In the genomic region with DNA sequence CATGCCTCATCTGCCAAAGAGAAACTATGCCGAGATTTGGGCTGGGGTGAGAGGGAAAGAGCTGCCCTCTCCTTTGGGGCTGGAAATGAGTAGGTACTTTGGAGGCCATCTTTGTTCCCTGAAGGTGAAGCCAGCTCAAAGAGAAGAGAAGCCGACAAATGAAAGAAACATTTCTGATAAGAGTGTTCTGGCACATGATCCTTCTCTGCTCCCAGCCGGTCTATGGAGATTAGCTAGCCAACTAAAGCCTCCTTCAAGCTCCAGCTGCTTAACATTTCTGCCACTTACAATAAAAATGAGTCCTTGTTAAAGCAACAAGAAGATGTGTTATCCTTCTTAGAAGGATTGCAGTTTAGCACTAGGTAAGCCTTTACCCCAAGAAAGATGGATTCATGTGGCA, we compare ENCODE assay signal across 25 mouse cellular contexts.
"Had no signal": no experiment of that assay in that cellular context is flagged by ENCODE, and none has a peak within 500 bp of the region (broad histone marks: within the 10 kb centered on the region; RNA-seq: fewer than 3 reads in every experiment).

No protein-coding gene starts in this region.

- DNase-seq: gastrocnemius, postnatal 14 days; gastrocnemius, postnatal 36 days; heart, adult 11 months; heart, adult 2 months; heart, postnatal 14 days; heart, postnatal 36 days; kidney, adult 11 months; kidney, adult 2 months; kidney, adult 9 months; kidney, postnatal 14 days; kidney, postnatal 36 days; layer of hippocampus, adult 9-11 months; layer of hippocampus, postnatal 36 days; liver had no signal

- H3K9me3 ChIP-seq: heart, embryonic 13.5 days; heart, embryonic 15.5 days; hindbrain, embryonic 13.5 days; hindbrain, embryonic 15.5 days; kidney, embryonic 15.5 days; limb, embryonic 10.5 days; limb, embryonic 12.5 days had no signal

- H3K36me3 ChIP-seq: heart, embryonic 13.5 days; heart, embryonic 15.5 days; hindbrain, embryonic 13.5 days; hindbrain, embryonic 15.5 days; kidney, embryonic 15.5 days; limb, embryonic 10.5 days; limb, embryonic 12.5 days had no signal

- ATAC-seq: hindbrain, postnatal 0 days; intestine, embryonic 16.5 days had no signal

- H3K4me3 ChIP-seq: heart, adult 2 months; heart, embryonic 13.5 days; heart, embryonic 15.5 days; hindbrain, embryonic 13.5 days; hindbrain, embryonic 15.5 days; kidney, embryonic 15.5 days; limb, embryonic 10.5 days; limb, embryonic 12.5 days had no signal

- H3K4me2 ChIP-seq: heart, embryonic 11.5 days; heart, embryonic 13.5 days; heart, embryonic 15.5 days; hindbrain, embryonic 13.5 days; hindbrain, embryonic 15.5 days; kidney, embryonic 15.5 days; limb, embryonic 12.5 days had no signal

- H3K9ac ChIP-seq: heart, embryonic 13.5 days; heart, embryonic 15.5 days; hindbrain, embryonic 13.5 days; hindbrain, embryonic 15.5 days; kidney, embryonic 15.5 days; limb, embryonic 12.5 days had no signal

- H3K27ac ChIP-seq: heart, adult 2 months; heart, embryonic 13.5 days; heart, embryonic 15.5 days; hindbrain, embryonic 13.5 days; hindbrain, embryonic 15.5 days; hindbrain, postnatal 0 days; kidney, embryonic 15.5 days; kidney, postnatal 0 days; limb, embryonic 10.5 days; limb, embryonic 12.5 days had no signal

- H3K4me1 ChIP-seq: heart, embryonic 15.5 days; hindbrain, embryonic 15.5 days; kidney, embryonic 15.5 days; limb, embryonic 12.5 days had no signal

- H3K27me3 ChIP-seq: heart, embryonic 15.5 days; hindbrain, embryonic 13.5 days; hindbrain, embryonic 15.5 days; kidney, embryonic 15.5 days; limb, embryonic 12.5 days had no signal
